Mouse (Mus musculus): ENCODE data around the gene Lmx1b.

DNA sequence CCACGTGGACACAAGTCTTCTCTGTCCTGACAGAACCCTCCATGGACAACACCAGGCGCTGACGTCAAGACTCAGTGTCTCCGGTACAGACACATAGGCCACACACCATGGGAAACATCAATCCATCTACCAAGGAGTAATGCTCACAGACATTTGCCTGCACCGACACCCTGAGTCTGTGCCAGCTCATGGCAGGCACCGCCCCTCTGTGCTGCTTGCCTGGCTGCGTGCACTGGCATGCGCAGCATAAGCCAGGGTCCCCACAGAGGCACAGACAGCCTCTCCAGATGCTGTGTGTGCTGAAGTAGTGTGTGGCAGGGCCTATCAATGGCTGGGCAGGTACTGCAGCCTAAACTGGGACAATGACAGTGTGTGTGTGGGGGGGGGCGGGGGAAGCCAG, 22.6 kb downstream of the Lmx1b start:
- TF ChIP-seq CTCF (IDR thresholded peaks at IDR 0.05; ENCODE audit: borderline replicate concordance, extremely low read depth, insufficient read depth, insufficient read length) (no peak), POLR2A (IDR thresholded peaks at IDR 0.05; ENCODE audit: borderline replicate concordance, extremely low read depth, insufficient read depth, insufficient read length, poor library complexity, severe bottlenecking) (no peak)
